Mouse (Mus musculus) megakaryocyte, embryonic 14.5 days (primary cell): Measurements from ENCODE around the gene Col13a1.

Experiments used
- FLI1 ChIP-seq: IDR thresholded peaks from 2 replicates; pipeline ENCODE4 v1.6.1; 2012; ENCODE audit warnings: low read length, inconsistent platforms, mixed read lengths
- GATA1 ChIP-seq: IDR thresholded peaks from 3 replicates; pipeline ENCODE4 v1.6.1; 2012; ENCODE audit warnings: mixed read lengths, low read length, inconsistent platforms, borderline replicate concordance

- TF ChIP-seq GATA1 (no peak), FLI1 (no peak)
Observed at GRCm38 (mm10) chr10:61911770-61912169, 67.1 kb downstream of the Col13a1 start.
